Mouse (Mus musculus) liver, embryonic 14.5 days (tissue): ENCODE measurements around the gene Chst5. TPM values are rescaled to one million over a fixed set of nuclear protein-coding genes. Genes with fewer than 3 reads are reported as not detected.

Experiments
- ATAC-seq: fragments of 200-750 bp; cut with Nextera tagmentation; 2 replicates; pipeline ENCODE4 v1.8.0; 2017; ENCODE audit warnings: moderate number of reproducible peaks, mild to moderate bottlenecking, moderate library complexity; ENCODE audit not compliant: insufficient read depth
- DNase-seq, 3 experiments: peaks; one replicate each; pipeline ENCODE4 v3.0.0-alpha.2; 2012 to 2013; ENCODE audit warnings: low read depth in 3 of 3, low spot score in 3 of 3
- H3K27ac ChIP-seq: fragments of 300-500 bp; sonication (generic); 2 replicates; pipeline ENCODE4 v1.5.1; 2014; ENCODE audit warnings: moderate library complexity, mild to moderate bottlenecking, control low read depth, inconsistent platforms
- H3K27me3 ChIP-seq: fragments of 300-500 bp; sonication (generic); 2 replicates; pipeline ENCODE4 v1.6.1; 2014; ENCODE audit warnings: mild to moderate bottlenecking, low read length, moderate library complexity; ENCODE audit not compliant: control insufficient read depth, insufficient read depth
- H3K36me3 ChIP-seq: fragments of 300-500 bp; sonication (generic); replicated peaks from 2 replicates; pipeline ENCODE4 v1.6.1; 2014; ENCODE audit warnings: low read depth; ENCODE audit not compliant: control insufficient read depth, insufficient read depth
- H3K4me1 ChIP-seq, 2 experiments: fragments of 200-500 bp in 1 of 2; fragments of 300-500 bp in 1 of 2; sonication (generic) in 1 of 2; replicated peaks; 2 replicates each; pipeline ENCODE4 v1.6.1; 2012 to 2014; ENCODE audit warnings: antibody characterized with exemption in 1 of 2, inconsistent platforms in 1 of 2, low read length in 1 of 2; ENCODE audit not compliant: control insufficient read depth in 2 of 2, insufficient read depth in 2 of 2
- H3K4me2 ChIP-seq: fragments of 300-500 bp; sonication (generic); 2 replicates; pipeline ENCODE4 v1.6.1; 2014; ENCODE audit warnings: low read depth, mild to moderate bottlenecking, control low read depth, moderate library complexity
- H3K4me3 ChIP-seq, 2 experiments: fragments of 200-500 bp in 1 of 2; fragments of 300-500 bp in 1 of 2; sonication (generic) in 1 of 2; 2 replicates each; pipeline ENCODE4 v1.5.1; 2012 to 2014; ENCODE audit warnings: low read depth in 2 of 2, low read length in 2 of 2, mild to moderate bottlenecking in 2 of 2, control low read depth in 1 of 2, inconsistent platforms in 1 of 2, moderate library complexity in 1 of 2; ENCODE audit not compliant: insufficient read depth in 1 of 2
- H3K9ac ChIP-seq: fragments of 300-500 bp; sonication (generic); replicated peaks from 2 replicates; pipeline ENCODE4 v1.6.1; 2014; ENCODE audit warnings: mild to moderate bottlenecking, control low read depth, moderate library complexity
- H3K9me3 ChIP-seq: fragments of 300-500 bp; sonication (generic); 2 replicates; pipeline ENCODE4 v1.6.1; 2016; ENCODE audit warnings: low read length, mixed read lengths; ENCODE audit not compliant: control insufficient read depth
- CTCF ChIP-seq: IDR thresholded peaks from 2 replicates; pipeline ENCODE4 v1.5.1; 2016; ENCODE audit warnings: antibody characterized with exemption, low read depth, control low read depth
- EP300 ChIP-seq: IDR thresholded peaks from 2 replicates; pipeline ENCODE4 v1.6.1; 2016; ENCODE audit warnings: antibody characterized with exemption, low read depth
- WGBS: fragments of 180-500 bp; shearing (Covaris S2); extraction: QIAGEN DNeasy Blood & Tissue Kit; methylation state at CpG from one replicate; pipeline ENCODE4 v1.1.7; 2014; ENCODE audit not compliant: insufficient replicate concordance; 5-methylcytosine and 5-hydroxymethylcytosine counted together
- polyA plus RNA-seq, 2 experiments: library from polyadenylated mRNA; depleted of rRNA in 1 of 2; stranded (reverse) in 1 of 2; unstranded in 1 of 2; fragments of >200 nt; fragmentation: Nextera tagmentation in 1 of 2; extraction: Ambion mirVana in 1 of 2; gene quantifications; 2 replicates each; pipeline versions ENCODE4 v1.2.1 to v1.2.3; 2012 to 2014

The Chst5 gene
- polyA plus RNA-seq, 2 experiments: 0.03 TPM; not detected in 1

DNA sequence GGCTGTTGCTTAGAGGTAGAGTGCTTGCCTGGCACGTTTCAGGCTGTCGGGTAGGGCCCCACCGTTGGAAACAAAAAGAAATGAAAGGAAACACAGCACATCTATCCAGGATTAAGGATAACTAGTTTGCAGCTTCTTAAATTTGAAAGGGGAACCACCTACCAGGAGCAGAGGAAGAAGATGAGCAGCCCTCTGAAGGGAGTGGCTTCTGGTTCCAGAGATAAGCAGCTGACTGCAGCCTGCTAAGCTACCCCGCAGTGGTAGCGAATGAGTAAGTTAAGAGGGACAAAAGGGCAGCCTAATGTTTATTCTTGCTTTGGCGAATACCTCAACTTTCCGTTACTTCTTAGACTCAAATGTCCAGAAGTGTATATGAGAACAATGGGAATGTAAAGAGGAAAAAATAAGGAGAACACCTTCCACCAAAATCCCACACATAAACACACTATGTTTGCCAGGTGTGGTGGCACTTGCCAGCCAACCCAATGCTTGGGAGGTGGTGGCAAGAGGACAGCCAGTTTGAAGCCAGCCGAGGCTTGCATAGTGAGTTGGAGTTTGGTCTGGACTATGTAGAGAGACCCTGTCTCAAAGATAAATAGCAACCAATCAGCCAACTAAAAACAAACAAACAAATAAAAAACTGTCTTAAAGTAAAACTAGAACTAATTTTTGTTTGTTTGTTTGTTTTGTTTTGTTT is 19.5 kb upstream of the Chst5 start:
- 8% methylated on average over 8 of the region's 8 CpGs for WGBS
- no peaks in the 10 kb centered on the region for H3K9me3 ChIP-seq
- H3K4me3 ChIP-seq: peak overlapping the region; percentile 3 to 42; a peak in 3 of 4 replicates
- peak; percentile 78 to 80 (median 79) for DNase-seq
- H3K27ac ChIP-seq: peak overlapping the region; percentile 89
- H3K9ac ChIP-seq: peak overlapping the region; percentile 59
- no peaks in the 10 kb centered on the region; the same call in 1 of the 2 replicates for H3K36me3 ChIP-seq
- no peaks in the 10 kb centered on the region for H3K27me3 ChIP-seq
- peaks cover 51 to 55% of the 10 kb centered on the region in 2 experiments for H3K4me1 ChIP-seq
- peak; percentile 86 for ATAC-seq
- TF ChIP-seq CTCF (no peak), EP300 (peak; percentile 79)
- H3K4me2 ChIP-seq: peak overlapping the region; percentile 60

DNA sequence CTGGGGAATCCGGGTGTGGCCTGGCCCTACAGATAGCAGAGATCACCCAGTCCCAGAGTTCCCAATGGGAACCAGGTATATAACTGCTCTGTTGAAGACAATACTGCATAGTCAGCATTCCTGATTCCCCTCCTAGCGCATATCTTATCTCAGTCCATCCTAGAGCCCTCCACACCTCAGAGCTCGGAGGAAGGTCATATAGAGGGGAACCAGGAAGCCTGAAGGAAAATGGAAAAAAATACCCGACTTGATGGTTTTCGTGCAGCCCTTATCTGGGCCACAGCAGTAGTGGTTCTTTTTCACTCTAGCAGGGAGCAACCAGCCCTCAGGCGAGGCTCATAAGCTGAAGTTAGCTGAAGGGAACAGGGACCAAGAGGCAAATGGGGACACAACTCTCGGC is 14.7 kb upstream of the Chst5 start:
- whole genome bisulfite sequencing: 23% methylated on average over 7 of the region's 7 CpGs
- ATAC-seq (no peak), DNase-seq (peak in 1 of 3 experiments; percentile 14)
- peaks cover 19 to 27% of the 10 kb centered on the region in 2 experiments for H3K4me1 ChIP-seq
- TF ChIP-seq CTCF: no peak
- TF ChIP-seq EP300: no peak
- H3K36me3 ChIP-seq: no peaks in the 10 kb centered on the region
- peak overlapping the region; percentile 8 for H3K27ac ChIP-seq
- H3K9me3 ChIP-seq: no peaks in the 10 kb centered on the region
- peak overlapping the region; percentile 11; the same call in 1 of the 2 replicates for H3K4me2 ChIP-seq
- no peak overlapping the region for H3K9ac ChIP-seq
- H3K27me3 ChIP-seq: no peaks in the 10 kb centered on the region
- H3K4me3 ChIP-seq: no peak overlapping the region

DNA sequence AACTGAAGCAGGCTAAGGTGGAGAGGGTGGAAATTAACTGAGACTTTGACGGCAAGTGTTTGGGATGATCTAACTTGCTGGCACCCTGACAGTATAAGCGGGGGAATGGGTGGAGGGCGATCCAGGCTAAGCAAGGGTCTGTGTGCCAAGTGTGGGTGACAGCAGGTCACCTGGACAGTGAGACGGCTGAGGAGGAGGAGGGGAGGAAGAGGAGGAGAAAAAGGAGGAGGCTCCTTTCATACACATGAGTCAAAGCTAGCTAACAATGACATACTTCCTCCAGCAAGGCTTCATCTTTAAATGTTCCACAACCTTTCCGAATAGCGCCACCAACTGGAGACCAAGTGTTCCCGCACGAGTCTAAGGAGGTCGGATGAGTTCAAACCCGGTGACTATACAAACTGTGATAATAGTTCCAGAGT is 13.1 kb upstream of the Chst5 start:
- ATAC-seq (peak; percentile 31), DNase-seq (peak in 2 of 3 experiments; percentile 39 to 51)
- Histone ChIP-seq H3K27me3 (no peaks in the 10 kb centered on the region), H3K4me1 (peaks cover 8 to 14% of the 10 kb centered on the region in 2 experiments), H3K36me3 (no peaks in the 10 kb centered on the region), H3K9me3 (no peaks in the 10 kb centered on the region), H3K4me2 (no peak overlapping the region), H3K9ac (no peak overlapping the region), H3K4me3 (no peak overlapping the region), H3K27ac (no peak overlapping the region)
- 27% methylated on average over 10 of the region's 10 CpGs for WGBS
- TF ChIP-seq EP300 (no peak), CTCF (peak; percentile 77)

DNA sequence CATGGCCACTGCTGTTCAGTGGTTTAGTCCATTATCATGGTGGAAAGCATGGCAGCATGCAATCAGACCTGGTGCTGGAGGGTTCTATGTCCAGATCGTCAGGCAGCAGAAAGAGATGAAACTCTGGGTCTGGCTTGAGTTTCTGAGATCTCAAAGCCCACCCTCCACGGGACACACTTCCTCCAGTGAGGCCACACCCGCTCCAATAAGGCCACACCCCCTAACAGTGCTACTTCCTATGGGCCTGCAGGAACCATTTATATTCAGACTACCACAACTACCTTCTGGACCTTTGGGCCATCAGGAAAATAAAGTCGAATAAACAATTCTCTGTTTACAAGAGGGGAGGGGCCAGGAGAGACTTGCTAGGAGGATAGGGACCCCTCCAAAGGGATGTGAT is 10.7 kb upstream of the Chst5 start:
- H3K9ac ChIP-seq: no peak overlapping the region
- WGBS: 48% methylated on average over 4 of the region's 4 CpGs
- ATAC-seq (no peak), DNase-seq (no peak)
- no peak for TF ChIP-seq CTCF
- no peak for TF ChIP-seq EP300
- no peak overlapping the region for H3K4me2 ChIP-seq
- no peaks in the 10 kb centered on the region for H3K27me3 ChIP-seq
- no peaks in the 10 kb centered on the region for H3K9me3 ChIP-seq
- H3K4me1 ChIP-seq: peaks cover 8 to 10% of the 10 kb centered on the region in 2 experiments
- H3K27ac ChIP-seq: no peak overlapping the region
- H3K4me3 ChIP-seq: no peak overlapping the region
- no peaks in the 10 kb centered on the region for H3K36me3 ChIP-seq

DNA sequence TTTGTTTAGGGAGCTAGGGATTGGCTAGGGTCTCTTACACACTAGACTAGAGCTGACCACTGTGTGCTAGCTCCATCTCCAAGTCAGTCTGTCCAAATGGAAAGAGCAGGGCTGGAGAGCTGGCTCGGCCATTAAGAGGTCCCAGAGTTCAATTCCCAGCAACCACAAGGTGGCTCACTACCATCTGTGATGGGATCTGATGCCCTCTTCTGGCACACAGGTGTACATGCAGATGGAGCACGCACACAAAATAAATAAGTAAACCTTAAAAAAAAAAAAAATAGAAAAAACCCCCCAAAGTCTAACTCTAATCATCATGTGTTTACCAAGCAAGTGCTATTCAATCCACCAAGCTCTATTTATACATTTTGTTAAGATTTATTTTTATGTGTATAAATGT is 9.4 kb upstream of the Chst5 start:
- TF ChIP-seq CTCF (peak; percentile 90), EP300 (no peak)
- no peak overlapping the region for H3K4me2 ChIP-seq
- no peak overlapping the region for H3K4me3 ChIP-seq
- peaks cover 1 to 2% of the 10 kb centered on the region in 2 experiments for H3K4me1 ChIP-seq
- H3K9me3 ChIP-seq: no peaks in the 10 kb centered on the region
- H3K27ac ChIP-seq: no peak overlapping the region
- DNase-seq (no peak), ATAC-seq (no peak)
- H3K27me3 ChIP-seq: no peaks in the 10 kb centered on the region
- no peak overlapping the region for H3K9ac ChIP-seq
- no peaks in the 10 kb centered on the region for H3K36me3 ChIP-seq
- 70% methylated on average over 2 of the region's 2 CpGs for WGBS
